Mouse (Mus musculus): ENCODE data around the gene Coq7. TPM values are rescaled to one million over a fixed set of nuclear protein-coding genes. Genes with fewer than 3 reads are reported as not detected.
A peak's percentile ranks its signal among the peaks of the same experiment; 100 is the strongest.

Gene Coq7
- polyA plus RNA-seq, 2 experiments from 2014 or later: 13.4 to 15.6 TPM

DNA sequence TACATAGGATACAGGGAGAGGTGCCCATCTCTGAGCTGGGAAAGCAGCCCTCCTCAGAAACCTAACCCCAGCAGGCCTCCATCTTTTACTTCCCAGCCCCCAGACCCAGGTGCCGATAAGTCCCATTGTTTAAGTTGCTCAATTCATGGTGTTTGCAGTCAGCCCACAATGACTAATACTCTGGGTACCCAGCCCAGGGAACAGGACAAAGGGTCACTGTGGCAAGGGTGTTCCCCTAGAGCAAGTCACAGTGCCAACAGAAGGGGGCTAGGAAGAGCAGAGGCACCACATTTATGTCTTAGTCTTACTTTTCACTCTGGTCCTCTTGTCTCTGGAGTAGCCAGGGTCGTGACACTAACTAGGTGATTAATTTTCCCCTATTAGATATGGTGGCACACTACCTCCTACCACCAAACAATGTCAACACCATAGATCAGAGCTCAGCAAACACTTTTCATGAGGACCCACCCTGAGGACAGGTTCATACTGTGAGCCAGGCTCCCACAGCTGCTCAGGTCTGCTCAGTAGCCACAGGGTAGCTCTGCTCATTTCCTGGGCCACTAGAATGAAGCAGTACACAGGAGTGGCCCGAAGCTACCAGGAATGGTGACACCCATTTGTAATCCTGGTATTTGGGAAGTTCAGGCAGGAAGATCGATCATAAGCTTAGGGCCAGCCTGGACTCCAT lies 38.1 kb downstream of the Coq7 start:
- no peak for ATAC-seq

DNA sequence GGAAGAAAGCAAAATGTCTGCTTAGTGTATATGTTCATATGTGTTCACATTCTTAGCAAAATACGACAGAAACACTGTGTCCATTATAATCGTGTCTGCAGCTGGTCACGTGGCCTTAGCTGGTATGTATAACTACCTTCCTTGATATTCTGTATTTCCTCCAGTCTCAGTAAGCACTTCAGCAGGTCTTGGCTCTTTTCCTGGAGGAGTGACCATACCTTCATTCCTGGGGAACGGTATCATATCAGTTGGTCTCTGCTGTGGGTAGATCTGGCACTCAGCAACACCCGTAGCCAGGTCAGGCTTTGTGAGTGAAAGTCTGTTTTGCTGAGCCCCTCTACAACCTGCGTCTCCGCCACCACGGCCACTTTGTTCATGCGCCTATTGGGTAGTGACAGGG lies 39.3 kb downstream of the Coq7 start:
- no peak for ATAC-seq

DNA sequence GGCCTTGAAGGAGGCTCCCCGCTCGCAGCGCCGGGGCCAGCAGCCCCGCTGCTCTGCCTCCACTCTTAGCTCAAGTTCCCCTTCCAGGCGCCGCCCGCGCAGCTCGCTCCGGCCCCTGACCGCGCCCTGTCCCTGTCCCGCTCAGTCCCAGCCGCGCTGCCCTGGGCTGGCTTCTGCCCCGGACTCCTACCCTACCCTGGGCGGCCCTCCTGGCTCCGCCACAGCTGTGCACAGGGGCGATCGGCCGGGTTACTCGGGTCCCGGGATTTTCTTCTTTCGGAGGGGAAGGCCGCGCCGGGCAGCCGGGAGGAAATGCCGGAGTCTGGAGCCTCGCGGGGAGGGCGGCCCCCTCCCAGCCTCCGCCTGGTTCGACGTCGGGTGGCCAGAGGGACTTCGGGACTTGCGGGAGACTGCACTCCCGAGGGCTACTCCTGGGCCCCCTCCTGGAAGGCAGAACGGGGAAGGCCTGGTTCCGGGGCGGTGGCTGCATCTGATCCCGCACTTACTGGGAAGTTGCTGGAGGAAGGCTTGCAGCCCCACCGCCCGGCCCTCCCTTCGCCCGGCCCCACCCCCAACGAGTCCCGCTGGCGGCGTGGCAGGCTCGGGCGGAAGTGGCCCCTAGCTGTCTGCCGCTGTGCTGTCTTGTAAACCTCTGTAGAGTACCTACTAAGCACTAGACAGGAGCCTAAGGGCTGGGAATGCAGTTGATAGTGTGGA lies 41.6 kb downstream of the Coq7 start, which contains the start of gene Itpripl2:
Gene Itpripl2, minus strand, starts transcription at position 545 of the 717 bp plus-strand sequence.
- ATAC-seq: peak; percentile 84

DNA sequence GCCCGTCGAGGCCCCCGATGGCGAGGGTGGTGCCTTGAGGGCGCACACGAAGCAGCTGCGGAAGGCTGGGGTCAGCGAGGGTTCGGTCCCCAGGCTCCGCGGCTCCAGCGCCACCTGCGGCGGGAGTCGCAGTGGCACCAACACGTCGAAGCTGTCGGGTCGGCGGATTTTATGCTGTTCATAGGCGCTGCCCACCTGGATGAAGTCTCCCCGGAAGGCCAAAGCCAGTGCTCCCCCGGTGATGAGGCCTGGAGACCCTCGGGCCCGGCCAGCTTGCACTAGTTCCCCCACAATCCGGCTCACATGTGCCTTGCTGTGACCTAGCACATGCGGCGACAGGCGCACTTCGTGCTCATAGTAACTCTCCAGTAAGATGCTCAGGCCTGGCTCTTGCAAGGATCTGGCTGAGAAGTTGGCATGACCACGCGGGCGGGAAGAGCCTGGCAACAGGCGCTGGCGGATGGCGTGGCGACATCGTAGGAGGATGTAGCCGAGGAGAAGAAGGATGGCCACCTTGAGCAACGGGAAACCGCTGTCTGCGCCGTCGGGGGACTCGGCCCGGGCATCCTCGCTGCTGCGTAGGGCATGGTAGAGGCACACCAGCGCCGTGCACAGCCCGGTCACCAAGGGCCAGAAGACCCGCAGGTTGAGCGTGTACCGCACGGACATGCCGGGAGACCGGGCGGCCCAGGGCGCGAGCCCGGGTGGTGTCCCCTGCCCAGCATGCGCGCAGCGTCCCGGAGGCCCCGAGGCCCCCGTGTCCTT lies 42.3 kb downstream of the Coq7 start:
- peak; percentile 7 for ATAC-seq

DNA sequence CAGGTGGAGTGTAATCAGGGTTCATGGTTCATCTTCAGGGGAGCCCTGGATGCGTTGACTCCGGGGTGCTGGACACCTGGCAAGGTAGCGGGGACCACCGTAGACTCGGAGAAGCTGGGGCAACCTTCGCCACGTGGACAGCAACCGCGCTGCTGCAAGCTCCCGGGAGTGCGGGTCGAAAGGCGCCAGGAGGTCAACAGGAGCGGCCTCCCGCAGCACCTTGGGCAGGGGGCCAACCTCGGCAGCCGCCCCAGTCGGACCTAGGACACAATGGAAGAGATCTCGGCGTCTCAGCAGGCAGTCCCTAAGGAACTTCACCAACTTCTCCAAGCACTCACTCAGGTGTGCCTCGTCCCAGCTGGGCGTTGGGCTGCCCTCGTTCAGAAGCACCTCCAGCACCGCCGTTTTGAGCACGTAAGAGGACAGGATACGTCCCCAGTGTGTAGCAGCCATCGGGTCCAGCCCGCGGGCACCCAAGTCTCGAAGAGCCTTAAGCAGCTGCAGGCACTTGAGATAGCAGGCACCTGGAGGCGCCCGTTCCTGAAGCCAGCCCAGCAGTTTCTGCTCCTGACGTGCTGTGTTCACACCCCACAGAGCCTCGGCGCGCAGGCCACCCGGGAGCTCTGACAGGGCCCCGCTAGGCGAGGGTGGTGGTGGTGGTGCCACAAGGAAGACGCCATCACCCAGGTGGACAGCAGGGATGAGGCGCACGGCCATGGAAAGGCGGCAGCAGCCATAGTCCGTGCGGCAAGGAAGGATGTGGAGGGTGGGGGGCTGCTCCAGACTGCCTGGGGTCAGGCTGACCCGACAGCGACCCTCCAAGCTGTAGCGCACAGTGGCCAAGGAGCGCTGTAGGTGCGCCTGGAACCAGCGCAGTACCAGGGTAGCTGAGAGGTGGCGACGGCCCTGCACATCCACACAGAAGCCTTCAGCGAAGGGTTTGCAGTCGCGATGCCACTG lies 43.2 kb downstream of the Coq7 start:
- no peak for ATAC-seq

DNA sequence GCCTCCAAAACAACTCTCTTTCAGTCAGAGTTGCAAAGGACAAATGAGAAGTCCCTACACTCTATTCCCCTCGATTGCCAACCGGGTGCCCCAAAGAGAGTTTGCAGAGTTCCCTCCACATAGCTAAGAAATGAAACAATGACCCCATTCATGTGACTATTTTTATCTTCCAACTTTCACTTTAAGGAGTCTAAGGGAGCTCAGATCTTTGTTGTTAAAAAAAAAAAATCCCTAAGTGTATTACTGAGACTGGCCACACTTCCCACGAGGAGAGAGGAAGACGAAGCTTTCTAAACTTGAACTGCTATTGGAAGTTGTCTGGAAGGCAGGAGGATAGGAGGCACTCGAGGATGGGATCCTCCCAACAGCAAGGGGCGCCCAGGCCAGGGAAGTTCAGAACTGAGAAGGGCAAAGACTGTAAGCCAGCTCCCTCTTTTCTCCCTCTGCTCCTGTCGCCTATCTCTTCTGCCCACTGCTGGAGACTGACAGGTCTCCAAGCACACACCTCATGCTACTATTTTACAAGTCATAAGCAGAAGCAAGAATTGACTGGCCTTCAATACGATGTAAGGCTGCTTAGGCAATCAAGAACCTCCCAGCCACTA lies 45.0 kb downstream of the Coq7 start:
- no peak for ATAC-seq

DNA sequence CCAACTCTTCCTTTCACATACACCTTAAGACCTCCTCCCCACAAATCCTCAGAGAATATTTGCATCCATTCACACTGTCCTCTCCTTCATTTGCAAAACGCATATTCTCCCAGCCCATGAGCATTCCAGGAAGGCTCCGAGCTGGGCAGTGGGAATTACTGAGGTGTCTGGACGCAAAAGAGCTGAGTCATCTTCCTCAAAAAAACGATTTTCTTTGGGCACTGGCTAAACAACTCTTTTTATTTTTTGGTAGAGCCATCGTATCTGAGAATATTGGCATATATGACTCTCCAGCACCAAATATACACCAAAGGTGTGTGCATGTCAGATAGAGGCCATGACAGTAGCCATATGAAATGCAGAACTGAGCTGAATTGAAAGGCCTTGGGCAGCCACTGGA lies 46.2 kb downstream of the Coq7 start:
- no peak for ATAC-seq

DNA sequence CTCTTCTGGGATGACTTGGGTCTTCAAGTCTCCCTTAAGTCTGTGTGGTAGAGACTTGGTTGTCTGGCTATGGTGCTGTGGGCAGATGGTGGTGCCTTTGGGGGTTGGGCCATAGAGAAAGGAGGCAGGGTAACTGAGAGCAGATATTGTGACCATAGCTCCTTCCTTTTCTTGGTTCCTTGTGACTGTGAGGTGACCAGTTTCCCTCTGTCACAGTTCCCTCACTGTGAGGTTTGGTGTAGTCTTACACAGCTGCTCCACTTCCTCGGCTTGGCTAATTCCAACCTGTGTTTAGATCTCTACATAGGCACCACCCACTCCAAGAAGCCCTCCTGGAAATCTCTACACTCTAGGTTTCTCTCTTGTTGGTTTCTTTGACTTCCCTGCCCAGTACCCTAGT lies 49.2 kb downstream of the Coq7 start:
- no peak for ATAC-seq

DNA sequence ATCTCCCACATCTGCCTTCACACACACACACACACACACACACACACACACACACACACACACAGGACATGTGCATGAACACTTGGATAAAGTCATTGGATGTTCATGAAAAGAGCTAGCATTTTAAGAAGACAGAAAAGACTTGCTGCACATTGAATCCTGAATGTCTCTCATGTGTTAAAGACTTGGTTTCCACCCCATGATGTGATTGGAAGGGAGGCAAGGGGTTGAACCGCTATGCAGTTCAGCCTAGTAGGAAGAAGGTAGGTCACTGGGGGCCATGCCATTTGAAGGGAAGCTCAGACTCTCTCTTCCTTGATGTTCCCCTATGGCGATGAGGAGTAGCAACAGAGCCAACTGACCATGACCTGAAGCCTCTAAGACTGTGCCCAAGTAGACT lies 51.2 kb downstream of the Coq7 start:
- ATAC-seq: no peak

DNA sequence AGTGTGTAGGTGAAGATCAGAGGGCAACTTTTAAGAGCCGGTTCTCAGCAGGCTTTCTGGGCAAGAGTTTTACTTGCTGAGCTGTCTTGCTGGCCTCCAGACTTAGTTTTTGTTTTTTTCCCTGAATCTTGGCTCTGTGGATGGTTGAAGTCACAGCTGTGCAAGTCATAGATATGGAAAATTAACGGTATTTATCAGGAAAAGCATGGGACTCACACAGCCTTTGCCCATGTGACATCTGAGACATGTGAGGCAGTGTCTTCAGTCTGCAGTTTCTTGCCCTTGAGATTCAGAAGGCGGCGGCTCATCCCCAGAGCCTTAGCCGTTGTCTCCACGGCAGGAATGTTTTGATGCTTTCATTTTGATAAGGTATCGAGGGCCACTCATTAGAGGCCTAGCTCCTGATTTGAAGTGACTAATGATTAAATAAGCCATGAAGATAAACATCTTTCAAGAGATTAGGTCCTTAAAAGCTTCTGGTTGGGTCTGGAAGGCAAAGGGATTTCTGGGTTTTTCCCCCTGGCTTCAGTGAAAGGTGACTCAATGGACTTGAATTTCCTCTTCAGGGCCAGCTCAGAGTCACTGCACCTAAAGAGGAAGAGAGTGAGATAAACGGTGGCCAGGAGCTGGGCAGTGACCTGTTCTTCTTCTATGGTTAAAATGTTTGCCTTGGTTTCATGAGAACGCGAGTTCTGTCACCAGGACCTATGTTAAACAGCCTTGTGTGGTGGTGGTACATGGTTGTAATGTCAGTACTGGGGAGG lies 51.9 kb downstream of the Coq7 start:
- no peak for ATAC-seq

DNA sequence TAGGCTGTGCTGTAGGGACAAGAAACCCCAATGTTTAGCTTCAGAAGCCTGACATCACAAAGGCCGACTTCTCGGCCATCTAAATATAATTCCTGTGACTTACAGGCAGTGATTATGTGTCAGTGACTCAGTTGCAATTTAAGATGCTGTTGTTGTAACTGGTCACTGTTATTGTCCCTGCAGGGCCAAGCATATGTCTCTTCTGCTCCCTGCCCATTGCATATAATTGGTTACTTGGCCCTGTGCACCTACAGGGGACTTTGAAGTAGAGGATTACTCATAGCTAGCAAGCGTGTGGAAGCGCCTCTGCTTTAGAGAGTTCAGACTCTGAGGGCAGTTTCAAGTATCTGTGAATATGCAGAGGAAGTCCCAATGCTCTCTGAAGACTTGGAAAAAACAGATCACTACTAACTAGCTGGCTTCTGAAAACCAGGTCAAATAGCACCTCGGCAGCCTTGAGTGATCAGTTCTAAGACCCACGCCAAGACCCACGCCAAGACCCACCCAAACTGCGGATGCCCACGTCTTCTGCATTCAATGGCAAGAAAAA lies 52.9 kb downstream of the Coq7 start:
- no peak for ATAC-seq

DNA sequence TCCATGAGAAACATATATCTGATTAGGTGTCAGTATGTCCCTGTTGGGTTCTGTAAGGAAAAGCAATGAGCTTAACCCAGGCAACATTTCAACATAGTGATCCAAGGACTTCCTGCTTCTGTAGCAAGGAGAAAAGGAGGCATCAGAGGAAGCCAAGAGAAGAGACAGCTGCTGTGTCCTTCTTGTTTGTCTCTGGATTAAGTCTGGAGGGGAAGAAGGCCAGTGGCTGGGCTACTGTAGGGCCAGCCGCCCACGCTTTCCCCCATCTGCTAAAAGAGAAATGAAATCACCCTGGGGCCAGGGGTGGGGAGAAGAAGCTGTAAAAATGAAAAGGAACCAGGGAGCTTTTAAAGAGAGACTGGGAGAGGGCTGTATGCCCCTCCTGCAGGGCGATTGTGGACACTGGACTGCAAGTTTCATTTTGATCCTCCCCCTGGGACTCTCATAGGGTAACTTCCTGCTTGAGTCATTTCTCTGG lies 54.3 kb downstream of the Coq7 start:
- ATAC-seq: no peak

DNA sequence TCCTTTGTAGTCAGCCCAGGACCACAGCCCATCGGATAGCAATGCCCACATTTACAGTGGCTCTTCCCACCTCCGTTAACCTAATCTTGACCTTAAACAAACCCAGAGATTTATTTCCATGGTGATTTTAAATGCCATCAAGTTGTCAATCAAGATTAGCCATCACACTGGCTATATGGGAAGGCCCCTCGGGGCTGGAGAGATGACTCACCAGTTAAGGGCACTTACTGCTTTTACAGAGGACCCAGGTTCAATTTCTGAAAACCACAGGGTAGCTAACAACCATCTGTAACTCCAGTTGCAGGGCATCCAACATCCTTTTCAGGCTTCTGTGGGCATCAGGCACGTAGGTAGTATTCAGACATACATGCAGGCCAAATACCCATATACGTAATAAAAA lies 56.7 kb downstream of the Coq7 start:
- ATAC-seq: no peak

DNA sequence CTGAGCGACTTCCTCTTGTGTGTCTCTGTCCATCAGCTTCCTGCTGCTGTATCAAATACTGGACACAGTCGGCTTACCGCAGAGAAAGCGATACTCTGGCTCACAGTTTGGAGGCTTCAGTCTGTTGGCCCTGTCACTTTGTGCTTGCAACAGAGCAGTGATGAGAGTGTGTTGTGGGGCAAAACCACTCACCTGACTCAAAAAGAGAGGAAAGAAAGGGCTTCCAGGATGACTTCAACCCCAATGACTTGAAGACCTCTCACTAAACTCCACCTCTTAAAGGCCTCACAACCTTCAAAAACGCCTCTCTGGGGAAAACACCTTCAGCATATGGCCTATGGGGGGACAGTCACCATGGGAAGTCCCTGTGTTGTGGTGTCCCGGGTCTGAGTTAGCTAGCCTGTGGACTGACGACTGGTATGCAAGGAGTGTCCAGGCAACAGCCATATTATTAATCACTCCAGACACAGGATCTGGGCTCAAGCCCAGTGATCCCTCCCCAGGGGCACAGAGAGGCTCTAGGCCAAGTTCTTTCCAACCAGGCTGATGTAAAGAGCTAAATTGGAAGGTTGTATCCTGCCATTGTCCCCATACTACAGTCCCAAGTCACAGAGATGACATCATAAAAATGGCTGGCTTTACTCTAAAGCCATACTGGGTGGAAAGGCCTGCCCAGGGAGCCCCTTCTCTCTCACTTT lies 58.0 kb downstream of the Coq7 start:
- ATAC-seq: no peak

DNA sequence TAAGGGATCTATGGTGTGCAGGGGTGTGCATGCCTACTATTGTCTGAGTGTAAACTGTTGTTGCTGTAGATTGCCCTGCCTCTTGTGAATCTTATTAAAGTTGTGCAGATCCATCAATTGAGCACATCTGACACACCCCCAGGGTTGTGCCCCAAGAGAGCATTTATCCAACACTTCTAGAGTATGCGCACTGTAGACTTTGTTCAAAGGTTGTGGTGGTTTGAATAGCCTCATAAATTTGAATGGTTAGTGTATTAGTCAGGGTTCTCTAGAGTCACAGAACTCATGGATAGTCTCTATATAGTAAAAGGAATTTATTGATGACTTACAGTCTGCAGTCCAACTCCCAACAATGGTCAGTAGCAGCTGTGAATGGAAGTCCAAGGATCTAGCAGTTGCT lies 60.3 kb downstream of the Coq7 start:
- ATAC-seq: no peak

DNA sequence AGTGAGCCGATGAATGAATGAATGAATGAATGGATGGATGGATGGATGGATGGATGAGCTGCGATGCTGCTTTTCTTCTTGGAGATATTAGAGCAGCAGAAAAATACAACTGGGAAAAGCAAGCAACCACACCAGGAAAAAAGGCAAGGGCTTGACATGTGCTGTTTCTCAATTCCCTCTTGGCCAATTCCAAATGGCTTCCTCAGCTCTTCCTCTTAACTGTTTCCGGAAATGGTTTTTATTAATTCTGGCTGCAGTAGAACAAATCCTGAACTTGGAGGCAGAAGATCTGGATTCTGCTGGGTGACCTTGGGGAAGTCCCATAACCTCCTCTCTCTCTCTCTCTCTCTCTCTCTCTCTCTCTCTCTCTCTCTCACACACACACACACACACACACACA lies 65.1 kb downstream of the Coq7 start:
- ATAC-seq: no peak

DNA sequence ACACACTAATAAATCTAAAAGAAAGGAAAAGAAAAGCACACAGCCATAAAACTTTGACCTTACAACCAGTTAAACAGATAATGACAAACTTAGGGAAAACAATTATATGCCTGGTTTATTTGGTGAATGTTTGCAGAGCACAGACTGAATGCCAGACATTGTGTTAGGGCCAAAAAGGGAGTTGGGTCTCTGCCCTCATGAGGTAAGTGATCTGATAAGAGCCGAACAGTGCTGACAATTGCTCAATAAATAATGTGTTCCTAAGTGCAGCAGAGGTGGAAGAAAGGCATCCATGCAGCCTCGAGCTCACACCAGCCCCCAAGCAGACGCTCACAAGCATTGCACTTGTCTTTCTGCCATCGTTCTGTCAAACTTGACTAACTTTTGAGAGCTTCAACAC lies 68.7 kb downstream of the Coq7 start:
- no peak for ATAC-seq

DNA sequence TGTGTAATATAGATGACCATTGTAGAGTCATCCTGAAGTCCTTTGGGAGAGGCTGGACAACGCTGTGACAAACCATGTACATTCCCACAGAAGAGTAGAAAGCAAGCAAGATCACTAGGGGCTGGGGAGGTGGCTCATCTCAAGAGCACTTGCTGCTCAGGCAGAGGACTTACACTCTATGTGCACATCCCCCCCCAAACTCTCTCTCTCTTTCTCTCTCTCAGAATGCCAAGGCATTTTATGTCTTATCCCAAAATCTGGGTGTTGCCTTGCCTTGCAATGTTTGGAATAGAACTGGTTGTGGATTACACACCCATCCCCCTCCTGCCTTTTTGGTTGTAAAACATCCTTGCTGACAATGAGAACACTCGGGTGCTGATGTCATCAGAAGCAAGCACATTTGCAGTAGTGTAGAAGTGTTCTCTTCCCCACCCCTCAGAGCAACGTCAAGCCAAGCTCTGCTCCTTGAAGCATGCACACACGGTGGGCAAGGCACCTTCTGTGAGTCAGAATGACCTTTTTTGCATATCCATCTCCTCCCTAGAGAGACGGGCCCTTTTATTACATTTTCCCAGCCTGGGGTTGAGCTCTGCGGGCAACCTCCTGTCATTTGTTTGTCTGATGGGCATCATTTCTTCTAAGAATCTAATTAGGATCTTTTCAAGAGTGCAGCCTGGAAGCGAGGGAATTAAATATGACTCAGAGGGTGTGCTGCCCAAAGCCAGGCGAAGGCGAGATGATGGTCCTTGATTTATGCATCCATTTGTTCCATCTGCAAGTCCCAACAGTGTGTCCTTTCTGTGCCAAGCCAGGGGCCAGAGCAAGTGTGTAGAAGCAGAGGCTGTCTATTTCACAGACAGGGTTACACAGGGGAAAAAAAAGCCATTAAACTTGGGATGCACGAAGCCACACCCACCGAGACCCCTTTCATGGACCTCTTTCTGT lies 70.1 kb downstream of the Coq7 start:
- no peak for ATAC-seq

All from activated CD4-positive, CD25-positive, alpha-beta regulatory T cell, adult 4 months (primary cell).